13 mouse cellular contexts compared by ENCODE assay signal in genomic region chr10:60269141-60270064, GRCm38 (mm10). TPM values are rescaled to one million over a fixed set of nuclear protein-coding genes. Genes with fewer than 3 reads are reported as not detected.
A peak's percentile ranks its signal among the peaks of the same experiment; 100 is the strongest.
DNase-seq lines count a peak whose midpoint lies in the region; ATAC-seq lines count a peak whose summit lies in the region.
"Had no signal": no experiment of that assay in that cellular context is flagged by ENCODE, and none has a peak within 500 bp of the region (broad histone marks: within the 10 kb centered on the region; RNA-seq: fewer than 3 reads in every experiment).

No protein-coding gene starts in this region.

- H3K27ac ChIP-seq in kidney, embryonic 15.5 days, result peak overlapping the region; percentile 38; the same call in 1 of the 2 replicates
- H3K27ac ChIP-seq in brown adipose tissue, adult 24 weeks (replicated peaks; ENCODE audit: low read depth, low read length), result peak overlapping the region; percentile 71
- H3K27ac ChIP-seq: midbrain, embryonic 15.5 days had no signal

- H3K4me3 ChIP-seq in kidney, embryonic 15.5 days (replicated peaks), result no peak overlapping the region
- no peak overlapping the region for H3K4me3 ChIP-seq in brown adipose tissue, adult 24 weeks (ENCODE audit: insufficient read depth, low read depth, low read length)
- H3K4me3 ChIP-seq: erythroblast, embryonic 14.5 days; midbrain, embryonic 15.5 days had no signal

- H3K4me2 ChIP-seq in kidney, embryonic 15.5 days, result no peak overlapping the region
- H3K4me2 ChIP-seq: midbrain, embryonic 15.5 days had no signal

- H3K9ac ChIP-seq in kidney, embryonic 15.5 days, result no peak overlapping the region
- H3K9ac ChIP-seq: midbrain, embryonic 15.5 days had no signal

- peaks cover 7% of the 10 kb centered on the region for H3K4me1 ChIP-seq in kidney, embryonic 15.5 days
- peaks cover 6% of the 10 kb centered on the region; the same call in 1 of the 2 replicates for H3K4me1 ChIP-seq in brown adipose tissue, adult 24 weeks (ENCODE audit: control insufficient read depth, insufficient read depth, insufficient read length, low read length)
- H3K4me1 ChIP-seq: midbrain, embryonic 15.5 days had no signal

- WGBS in kidney, embryonic 15.5 days, result 46% methylated on average over 13 of the region's 13 CpGs

- no peaks in the 10 kb centered on the region for H3K36me3 ChIP-seq in kidney, embryonic 15.5 days
- H3K36me3 ChIP-seq: midbrain, embryonic 15.5 days had no signal

- H3K9me3 ChIP-seq in kidney, embryonic 15.5 days (replicated peaks), result no peaks in the 10 kb centered on the region
- H3K9me3 ChIP-seq: midbrain, embryonic 15.5 days had no signal

- no peaks in the 10 kb centered on the region for H3K27me3 ChIP-seq in kidney, embryonic 15.5 days
- H3K27me3 ChIP-seq: midbrain, embryonic 15.5 days had no signal

- no peak; the same call in 1 of the 2 replicates for ATAC-seq in kidney, embryonic 15.5 days (replicated peaks; ENCODE audit: low FRiP score)
- ATAC-seq in megakaryocyte progenitor cell, adult 5-6 weeks (replicated peaks; ENCODE audit: poor library complexity), result peak; percentile 29; the same call in 1 of the 2 replicates
- ATAC-seq: midbrain, embryonic 15.5 days had no signal

- DNase-seq in adrenal gland, postnatal 14 days, result peak; percentile 61
- no peak for DNase-seq in adrenal gland, adult 8-10 months
- no peak for DNase-seq in kidney, adult 8-10 months
- DNase-seq in frontal cortex, postnatal 10 days (ENCODE audit: low spot score in 2 of 2), result no peak
- DNase-seq in thymus, postnatal 4 days, result no peak
- DNase-seq: B cell, adult 2 months; cerebellum, adult 11-12 months; right cerebral cortex, postnatal 25 days had no signal

RNA-seq across cellular contexts. Expression of gene Psap, which starts 8.0 kb away (rescaled TPM):
- 876 and 969 TPM in 2 replicates for total RNA-seq in adrenal gland, postnatal 14 days (2021)
- 1,000 to 10,000 TPM; 1,117 to 1,520 (median 1,260) TPM for total RNA-seq in adrenal gland, adult 8-10 months (2022)
- polyA plus RNA-seq in kidney, embryonic 15.5 days (2015; fragmentation: Nextera tagmentation; extraction: Ambion mirVana), result 132 and 162 TPM in 2 replicates
- 774 and 844 TPM in 2 replicates for polyA plus RNA-seq in brown adipose tissue, adult 24 weeks (2012; ENCODE audit: insufficient read depth, insufficient read length, missing spikeins)
- 173 and 221 TPM in 2 replicates for total RNA-seq in megakaryocyte progenitor cell, adult 5-6 weeks (2015)
- 222 and 258 TPM in 2 replicates for total RNA-seq in megakaryocyte progenitor cell, adult 5-6 weeks (2017)

RNA-seq across cellular contexts. Expression of gene Chst3, which starts 50.3 kb away (rescaled TPM):
- 2.0 and 5.4 TPM in 2 replicates for total RNA-seq in adrenal gland, postnatal 14 days (2021)
- under 1 TPM; 0.70 to 1.00 (median 0.91) TPM for total RNA-seq in adrenal gland, adult 8-10 months (2022)
- polyA plus RNA-seq in kidney, embryonic 15.5 days (2015; fragmentation: Nextera tagmentation; extraction: Ambion mirVana), result 1.6 and 2.0 TPM in 2 replicates
- not detected in 2 replicates for polyA plus RNA-seq in brown adipose tissue, adult 24 weeks (2012; ENCODE audit: insufficient read depth, insufficient read length, missing spikeins)
- not detected in 2 replicates for total RNA-seq in megakaryocyte progenitor cell, adult 5-6 weeks (2015)
- total RNA-seq in megakaryocyte progenitor cell, adult 5-6 weeks (2017), result not detected in 2 replicates
- polyA plus RNA-seq: erythroblast, embryonic 14.5 days had no signal
